Mouse (Mus musculus) lung, postnatal 25 days (tissue): ENCODE results near the gene Tubal3.

ENCODE experiments used
- DNase-seq: peaks from one replicate; pipeline ENCODE4 v3.0.0; 2022; ENCODE audit warnings: low spot score

Tubal3 gene

GRCm38 (mm10) chr13:3924483-3924882, 6.4 kb downstream of the Tubal3 start:
- DNase-seq = no peak

- no peak for DNase-seq
Measured at GRCm38 (mm10) chr13:3925632-3926031, 7.6 kb downstream of the Tubal3 start.

- DNase-seq = no peak
Measured at GRCm38 (mm10) chr13:3926046-3926445, 8.0 kb downstream of the Tubal3 start.

DNA sequence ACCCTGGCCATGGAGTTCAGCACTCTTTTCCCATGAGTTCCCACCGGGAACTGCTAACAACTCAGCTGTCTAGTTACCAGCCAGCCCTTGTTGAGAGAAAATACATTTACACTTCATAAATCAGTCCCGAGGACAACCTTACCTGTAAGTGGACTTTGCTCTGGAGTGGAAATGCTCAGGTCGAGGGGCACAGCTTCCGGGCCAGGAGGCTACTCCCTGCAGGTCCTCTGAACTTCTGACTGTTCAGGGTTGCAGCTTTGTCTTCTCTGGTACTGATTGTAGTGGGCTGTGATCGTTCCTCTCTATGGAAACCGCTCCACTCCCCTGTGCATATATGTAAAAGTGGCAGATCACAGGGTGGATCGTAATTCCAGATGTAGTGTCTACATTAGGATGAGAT, 26.6 kb downstream of the Tubal3 start:
- DNase-seq = no peak

- no peak for DNase-seq
Measured at GRCm38 (mm10) chr13:3945249-3945648, 27.2 kb downstream of the Tubal3 start, which contains the start of gene Ucn3. TSS of gene Ucn3 (minus strand) at chr13:3945349.

- no peak for DNase-seq
Measured at GRCm38 (mm10) chr13:3947267-3947666, 29.2 kb downstream of the Tubal3 start.

- no peak for DNase-seq
Measured at GRCm38 (mm10) chr13:3949477-3949876, 31.4 kb downstream of the Tubal3 start.

- DNase-seq = no peak
Measured at GRCm38 (mm10) chr13:3951198-3951914, 33.3 kb downstream of the Tubal3 start.

GRCm38 (mm10) chr13:3968849-3969248, 50.8 kb downstream of the Tubal3 start:
- DNase-seq = no peak
